Mouse (Mus musculus): Measurements from ENCODE around the gene Shmt2.

- TF ChIP-seq CTCF (IDR thresholded peaks at IDR 0.05; ENCODE audit: borderline replicate concordance, insufficient read depth, low read length): no peak
- TF ChIP-seq POLR2A (IDR thresholded peaks at IDR 0.05; ENCODE audit: low read depth, low read length): no peak
These were observed 24.3 kb upstream of the Shmt2 start for GRCm38 (mm10) chr10:127546505-127546904.

Measured in embryonic fibroblast, embryonic 13.5 days (primary cell).